Mouse (Mus musculus) neural tube, embryonic 10.5 days (tissue): ENCODE measurements around the gene Cggbp1.

Experiments
- DNase-seq: peaks from one replicate; pipeline ENCODE4 v3.0.0-alpha.2; 2017; ENCODE audit warnings: low spot score; ENCODE audit errors: extremely low spot score

Cggbp1 gene

GRCm38 (mm10) chr16:64873416-64874305, 21.9 kb downstream of the Cggbp1 start:
- peak; percentile 79 for DNase-seq

GRCm38 (mm10) chr16:64875384-64875783, 23.6 kb downstream of the Cggbp1 start:
- DNase-seq: no peak

GRCm38 (mm10) chr16:64875822-64876221, 24.0 kb downstream of the Cggbp1 start:
- DNase-seq: no peak

GRCm38 (mm10) chr16:64876631-64877265, 25.0 kb downstream of the Cggbp1 start:
- no peak for DNase-seq

- no peak for DNase-seq
These were observed 25.5 kb downstream of the Cggbp1 start for GRCm38 (mm10) chr16:64877314-64877713.

GRCm38 (mm10) chr16:64878611-64879132, 26.9 kb downstream of the Cggbp1 start:
- no peak for DNase-seq

- DNase-seq: no peak
These were observed 27.9 kb downstream of the Cggbp1 start for GRCm38 (mm10) chr16:64879735-64880134.

- DNase-seq: no peak
These were observed 29.2 kb downstream of the Cggbp1 start for GRCm38 (mm10) chr16:64880986-64881385.

GRCm38 (mm10) chr16:64881442-64881841, 29.6 kb downstream of the Cggbp1 start:
- DNase-seq: no peak

GRCm38 (mm10) chr16:64883896-64884295, 32.1 kb downstream of the Cggbp1 start:
- DNase-seq: no peak

- no peak for DNase-seq
These were observed 32.6 kb downstream of the Cggbp1 start for GRCm38 (mm10) chr16:64884420-64884838.

- DNase-seq: no peak
These were observed 33.3 kb downstream of the Cggbp1 start for GRCm38 (mm10) chr16:64885142-64885541.

- DNase-seq: no peak
These were observed 33.8 kb downstream of the Cggbp1 start for GRCm38 (mm10) chr16:64885547-64885946.

GRCm38 (mm10) chr16:64889496-64889895, 37.7 kb downstream of the Cggbp1 start:
- no peak for DNase-seq

- no peak for DNase-seq
These were observed 47.3 kb downstream of the Cggbp1 start for GRCm38 (mm10) chr16:64899084-64899483.

GRCm38 (mm10) chr16:64903328-64903727, 51.5 kb downstream of the Cggbp1 start:
- DNase-seq: no peak

GRCm38 (mm10) chr16:64907112-64907511, 55.3 kb downstream of the Cggbp1 start:
- no peak for DNase-seq

GRCm38 (mm10) chr16:64908747-64909146, 57.0 kb downstream of the Cggbp1 start:
- DNase-seq: no peak
